Mouse (Mus musculus) splenic B cell, adult 2 months (primary cell): ENCODE results near the gene Asic1.
"Not testable (repeated sequence)": the region's sequence is repeated elsewhere in the genome, so short reads cannot be mapped to it uniquely, and the experiment has no call there.

Source experiments
- DNase-seq: peaks from one replicate; pipeline ENCODE4 v3.0.0-alpha.2; 2011; ENCODE audit warnings: low read depth, low spot score
- H3K27me3 ChIP-seq: 2 replicates; pipeline ENCODE4 v1.6.1; 2012; ENCODE audit warnings: mild to moderate bottlenecking, low read length, moderate library complexity, mixed read lengths; ENCODE audit not compliant: control insufficient read depth, poor library complexity, insufficient read depth, severe bottlenecking
- H3K36me3 ChIP-seq: 2 replicates; pipeline ENCODE4 v1.6.1; 2012; ENCODE audit warnings: mild to moderate bottlenecking, low read length, moderate library complexity, mixed read lengths; ENCODE audit not compliant: control insufficient read depth, poor library complexity, insufficient read depth, severe bottlenecking

The Asic1 gene

DNA sequence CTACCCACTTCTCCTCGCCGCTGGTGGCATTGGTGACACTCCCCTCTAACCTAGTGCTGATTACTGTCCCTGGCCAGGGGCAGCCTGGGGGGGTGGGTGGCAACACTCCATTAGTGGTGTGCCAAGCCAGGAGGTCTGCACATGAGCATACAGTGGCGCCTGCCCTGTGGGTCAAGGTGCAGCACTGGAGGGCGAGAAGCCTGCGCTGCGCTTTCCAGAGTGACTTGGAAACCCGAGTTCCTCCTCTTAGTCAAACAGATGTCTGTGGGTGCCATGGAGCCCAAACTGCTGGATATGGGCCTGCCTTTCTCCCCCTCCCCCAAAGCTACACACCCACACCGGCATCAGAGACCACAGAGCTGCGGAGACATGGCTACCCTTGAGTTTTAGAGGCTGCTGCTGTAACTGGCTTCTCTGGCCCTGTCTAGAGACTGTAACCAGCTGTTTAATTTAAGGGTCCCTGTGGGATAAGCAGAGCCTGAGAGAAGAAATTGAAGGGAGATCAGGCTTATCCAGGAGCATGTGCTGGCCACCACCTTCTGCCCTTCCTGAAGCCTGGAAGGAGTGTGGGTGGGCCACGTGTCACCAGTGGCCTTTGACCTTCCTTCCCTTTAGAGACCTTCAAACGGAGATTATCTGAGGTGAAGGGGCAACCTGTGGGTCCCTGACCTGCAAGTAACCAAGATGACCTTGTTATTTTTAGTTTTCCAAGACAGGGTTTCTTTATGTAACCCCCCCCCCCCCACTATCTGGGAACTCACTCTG, 46.0 kb downstream of the Asic1 start:
- H3K36me3 ChIP-seq: peaks cover 8% of the 10 kb centered on the region
- no peak for DNase-seq
- H3K27me3 ChIP-seq: no peaks in the 10 kb centered on the region

DNA sequence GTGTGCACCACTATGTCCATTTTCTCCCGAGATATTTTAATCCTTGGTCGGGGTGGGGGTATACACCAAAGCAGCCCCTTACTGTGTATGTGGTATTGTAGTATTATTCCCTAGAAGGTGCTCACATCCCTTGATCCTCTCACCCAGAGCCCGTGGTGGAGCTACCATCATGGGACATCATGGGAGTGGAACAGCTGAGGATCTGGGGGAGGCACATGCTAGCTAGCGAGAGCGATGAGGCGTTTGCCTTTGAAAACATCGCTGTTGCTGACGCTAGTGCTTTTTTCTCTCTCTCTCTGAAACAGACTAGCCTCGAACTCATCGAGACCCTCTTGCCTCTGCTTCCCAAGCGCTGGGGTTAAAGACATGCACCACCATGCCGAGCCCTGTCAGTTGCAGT, 46.6 kb downstream of the Asic1 start:
- Histone ChIP-seq H3K36me3 (peaks cover 4% of the 10 kb centered on the region; the same call in 1 of the 2 replicates), H3K27me3 (no peaks in the 10 kb centered on the region)
- DNase-seq: no peak

DNA sequence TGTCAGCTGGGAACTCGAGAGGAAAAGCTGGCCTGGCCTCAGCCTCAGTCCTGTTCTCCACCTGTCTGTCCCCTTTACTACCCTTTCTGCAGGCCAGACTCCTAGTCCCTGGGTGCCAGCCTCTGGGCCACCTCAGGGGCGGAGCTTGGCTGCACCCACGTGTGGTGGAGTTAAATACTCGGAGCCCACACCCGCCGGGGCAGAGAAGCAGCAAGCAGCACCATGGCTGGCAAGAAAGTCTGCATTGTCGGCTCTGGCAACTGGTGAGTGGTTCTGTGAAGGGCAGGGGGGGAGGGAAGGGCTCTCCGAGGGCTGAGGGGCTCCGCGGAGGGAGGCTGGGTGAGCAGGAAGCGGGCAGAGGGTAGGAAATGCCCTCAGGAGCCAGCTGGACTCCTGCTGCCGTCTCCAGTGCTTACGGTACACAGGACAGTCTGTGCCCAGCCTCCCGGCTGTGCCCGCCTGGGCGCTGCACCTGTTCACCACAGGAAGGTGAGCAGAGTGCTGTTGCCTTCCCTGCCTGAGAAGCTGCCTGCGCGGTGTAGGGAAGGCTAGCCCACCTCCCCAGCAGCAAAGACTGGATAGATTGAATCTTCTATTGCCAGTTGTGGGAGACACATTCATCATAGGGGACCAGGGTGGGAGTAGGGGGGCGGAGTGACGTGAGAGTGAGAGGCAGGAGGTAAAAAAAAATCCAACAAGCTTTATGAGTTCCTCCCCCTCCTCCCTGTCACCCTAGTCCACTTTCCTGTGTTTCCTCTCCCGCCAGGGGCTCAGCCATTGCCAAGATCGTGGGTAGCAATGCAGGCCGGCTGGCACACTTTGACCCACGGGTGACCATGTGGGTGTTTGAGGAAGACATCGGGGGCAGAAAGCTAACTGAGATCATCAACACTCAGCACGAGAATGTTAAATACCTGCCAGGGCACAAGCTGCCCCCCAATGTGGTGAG, 47.5 kb downstream of the Asic1 start, which contains the start of gene Gpd1:
Gene Gpd1, plus strand, starts transcription at position 130 of the 949 bp plus-strand sequence.
- Histone ChIP-seq H3K27me3 (no peaks in the 10 kb centered on the region), H3K36me3 (peaks cover 2% of the 10 kb centered on the region; the same call in 1 of the 2 replicates)
- no peak for DNase-seq

DNA sequence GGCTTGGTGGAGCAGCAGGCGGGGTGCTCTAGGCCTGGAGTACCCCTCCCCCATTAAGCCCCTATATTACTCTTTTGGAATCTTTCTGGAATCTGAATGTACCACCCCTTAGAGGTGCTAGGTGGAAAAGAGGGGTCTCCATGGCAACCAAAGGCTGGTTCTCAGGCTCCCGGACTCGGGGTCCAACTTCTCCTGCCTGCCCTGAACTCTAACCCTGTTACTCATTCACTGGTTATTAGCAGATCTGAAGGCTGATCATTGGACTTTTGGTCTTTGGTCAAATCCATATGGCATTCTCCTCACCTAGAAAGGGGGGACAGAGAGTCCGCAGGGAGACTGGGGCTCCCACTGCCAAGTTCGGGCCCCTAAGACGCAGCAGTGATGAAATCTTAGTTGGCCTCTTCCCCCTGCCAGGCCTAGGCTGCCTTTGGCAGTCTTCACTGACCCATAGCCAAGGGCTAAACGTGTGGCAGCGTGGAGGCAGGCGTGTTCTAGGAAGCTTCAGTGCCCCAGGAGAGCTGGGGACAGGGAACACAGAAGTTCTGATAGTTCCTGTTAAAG, 48.4 kb downstream of the Asic1 start:
- DNase-seq: no peak
- Histone ChIP-seq H3K36me3 (no peaks in the 10 kb centered on the region), H3K27me3 (no peaks in the 10 kb centered on the region)

DNA sequence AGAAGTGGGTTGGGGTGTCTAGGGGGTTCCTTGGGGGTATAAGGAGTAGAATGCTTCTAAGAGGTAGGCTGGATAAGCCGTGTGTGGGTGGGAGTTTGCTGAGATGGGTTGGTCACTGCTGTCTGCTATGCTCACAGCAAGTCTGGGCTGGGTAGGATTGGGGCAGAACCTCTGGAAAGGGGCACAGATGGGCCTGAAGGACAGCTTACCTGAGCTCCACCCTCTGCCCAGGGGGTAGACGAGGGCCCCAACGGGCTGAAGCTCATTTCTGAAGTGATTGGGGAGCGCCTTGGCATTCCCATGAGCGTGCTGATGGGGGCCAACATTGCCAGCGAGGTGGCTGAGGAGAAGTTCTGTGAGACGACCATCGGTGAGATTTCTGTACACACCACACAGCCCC, 49.7 kb downstream of the Asic1 start:
- Histone ChIP-seq H3K27me3 (no peaks in the 10 kb centered on the region), H3K36me3 (no peaks in the 10 kb centered on the region)
- no peak for DNase-seq

DNA sequence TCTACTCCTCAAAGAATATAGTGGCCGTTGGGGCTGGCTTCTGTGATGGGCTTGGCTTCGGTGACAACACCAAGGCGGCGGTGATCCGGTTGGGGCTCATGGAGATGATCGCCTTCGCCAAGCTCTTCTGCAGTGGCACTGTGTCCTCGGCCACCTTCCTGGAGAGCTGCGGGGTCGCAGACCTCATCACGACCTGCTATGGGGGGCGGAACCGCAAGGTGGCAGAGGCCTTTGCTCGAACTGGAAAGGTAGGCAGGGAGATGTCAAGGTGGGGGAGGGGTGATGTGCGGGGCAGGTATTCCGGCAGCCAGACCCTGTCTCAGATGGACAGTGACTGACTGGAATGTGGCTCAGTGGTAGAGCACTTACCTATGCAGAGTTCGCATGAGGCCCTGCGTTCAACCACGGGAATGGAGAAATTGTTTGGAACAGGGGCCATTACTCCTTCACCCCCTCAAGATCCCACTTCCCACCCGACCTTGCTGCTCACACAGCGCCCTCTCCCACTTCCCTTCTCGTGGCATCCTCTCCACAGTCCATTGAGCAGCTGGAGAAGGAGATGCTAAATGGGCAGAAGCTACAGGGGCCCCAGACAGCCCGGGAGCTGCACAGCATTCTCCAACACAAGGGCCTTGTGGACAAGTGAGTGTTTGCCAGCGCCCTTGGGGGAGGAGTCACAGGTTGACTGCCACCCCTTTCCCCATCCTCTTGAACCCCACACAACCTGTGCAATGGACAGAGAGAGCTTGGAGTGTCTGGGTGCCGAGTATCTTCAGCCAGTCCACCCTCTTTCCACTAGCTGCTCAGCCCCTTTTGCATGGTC, 52.0 kb downstream of the Asic1 start:
- Histone ChIP-seq H3K27me3 (no peaks in the 10 kb centered on the region), H3K36me3 (no peaks in the 10 kb centered on the region)
- no peak for DNase-seq

DNA sequence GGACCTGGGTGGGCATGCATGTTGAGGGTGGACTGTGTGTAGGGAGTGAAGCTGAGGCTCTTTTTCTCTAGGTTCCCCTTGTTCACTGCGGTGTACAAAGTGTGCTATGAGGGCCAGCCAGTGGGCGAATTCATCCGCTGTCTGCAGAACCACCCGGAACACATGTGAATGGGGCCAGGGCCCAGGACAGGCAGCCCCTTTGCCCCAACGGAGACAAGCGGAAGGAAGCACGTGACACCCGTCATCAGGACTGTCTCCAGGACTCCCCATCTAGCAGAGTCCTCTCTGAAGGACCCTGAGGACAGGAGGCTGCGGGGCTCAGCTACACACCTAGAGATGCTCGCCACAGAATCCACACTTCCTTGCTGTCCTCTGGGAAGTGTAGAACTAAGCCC, 52.9 kb downstream of the Asic1 start:
- Histone ChIP-seq H3K27me3 (no peaks in the 10 kb centered on the region), H3K36me3 (peaks cover 4% of the 10 kb centered on the region; the same call in 1 of the 2 replicates)
- DNase-seq: peak; percentile 18

DNA sequence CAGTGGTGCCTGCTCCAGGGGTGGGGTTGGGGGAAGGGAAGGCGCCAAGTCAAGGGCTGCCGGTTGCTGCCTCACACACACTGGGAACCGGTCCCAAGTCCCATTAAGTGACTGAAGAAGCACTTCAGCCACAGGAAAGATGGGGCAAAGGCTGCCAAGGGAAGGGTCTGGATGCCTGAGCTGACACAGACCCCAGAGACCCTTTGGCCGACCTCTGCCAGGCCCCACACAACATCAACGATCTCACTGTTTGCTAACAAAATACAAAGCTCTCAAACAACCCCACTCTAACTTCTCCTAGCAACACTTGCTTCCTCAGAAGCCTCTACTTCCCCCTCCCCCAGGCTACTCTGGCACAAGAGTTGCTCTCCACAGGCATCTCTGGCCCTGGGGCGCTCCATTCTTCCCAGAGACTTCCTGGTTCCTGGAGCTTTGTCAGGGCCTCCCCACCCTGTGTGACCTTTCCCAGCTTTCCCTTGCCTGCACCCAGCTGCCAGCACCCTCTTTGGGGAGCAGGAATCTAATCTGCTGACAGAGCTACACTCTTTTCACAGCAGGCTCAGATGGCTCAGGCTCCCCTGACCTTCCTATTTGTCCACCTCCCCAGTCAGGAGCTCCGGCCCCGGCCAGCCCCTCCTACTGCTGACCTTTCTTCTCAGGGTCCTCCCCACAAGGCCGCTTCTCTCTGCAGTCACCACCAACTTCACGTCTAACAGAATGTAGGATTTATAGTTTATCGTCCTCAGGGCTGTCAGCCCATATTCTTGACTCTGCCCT, 53.5 kb downstream of the Asic1 start:
- no peak for DNase-seq
- Histone ChIP-seq H3K27me3 (no peaks in the 10 kb centered on the region), H3K36me3 (peaks cover 5% of the 10 kb centered on the region; the same call in 1 of the 2 replicates)

DNA sequence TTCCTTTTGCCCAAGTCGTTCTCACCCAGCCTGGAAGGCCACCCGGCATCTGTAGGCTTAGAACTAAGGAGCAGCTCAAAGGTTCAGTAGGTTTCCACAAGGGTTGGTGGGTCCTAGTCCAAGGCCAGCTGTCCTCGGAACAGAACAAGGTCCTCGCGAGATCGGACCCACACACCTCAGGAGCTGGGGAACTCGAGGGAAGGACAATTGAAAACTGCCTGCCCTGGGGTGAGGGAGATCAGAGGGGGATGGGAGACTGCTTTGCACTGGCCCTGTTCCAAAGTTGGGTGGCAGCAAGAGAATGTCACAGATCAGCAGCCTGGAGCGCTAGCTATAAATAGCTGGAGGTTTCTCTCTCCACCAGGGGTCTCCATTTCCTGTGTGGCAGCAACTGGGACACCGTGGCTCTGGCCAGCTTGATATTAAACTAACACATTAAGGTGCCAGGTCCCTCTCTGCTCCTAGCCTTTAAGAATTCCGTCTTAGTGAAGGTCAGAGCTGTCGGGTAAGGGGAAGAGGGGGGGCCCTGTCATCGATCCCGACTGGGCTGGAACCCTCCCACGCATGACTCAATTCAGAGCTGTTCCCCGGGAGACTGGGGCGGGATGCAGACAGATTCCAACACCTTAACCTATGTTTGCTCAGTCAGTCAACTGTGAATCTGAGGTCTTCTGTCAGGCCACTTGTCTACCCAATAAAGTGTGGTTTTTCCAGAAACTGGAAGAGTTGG, 54.3 kb downstream of the Asic1 start:
- peak; percentile 56 for DNase-seq

DNA sequence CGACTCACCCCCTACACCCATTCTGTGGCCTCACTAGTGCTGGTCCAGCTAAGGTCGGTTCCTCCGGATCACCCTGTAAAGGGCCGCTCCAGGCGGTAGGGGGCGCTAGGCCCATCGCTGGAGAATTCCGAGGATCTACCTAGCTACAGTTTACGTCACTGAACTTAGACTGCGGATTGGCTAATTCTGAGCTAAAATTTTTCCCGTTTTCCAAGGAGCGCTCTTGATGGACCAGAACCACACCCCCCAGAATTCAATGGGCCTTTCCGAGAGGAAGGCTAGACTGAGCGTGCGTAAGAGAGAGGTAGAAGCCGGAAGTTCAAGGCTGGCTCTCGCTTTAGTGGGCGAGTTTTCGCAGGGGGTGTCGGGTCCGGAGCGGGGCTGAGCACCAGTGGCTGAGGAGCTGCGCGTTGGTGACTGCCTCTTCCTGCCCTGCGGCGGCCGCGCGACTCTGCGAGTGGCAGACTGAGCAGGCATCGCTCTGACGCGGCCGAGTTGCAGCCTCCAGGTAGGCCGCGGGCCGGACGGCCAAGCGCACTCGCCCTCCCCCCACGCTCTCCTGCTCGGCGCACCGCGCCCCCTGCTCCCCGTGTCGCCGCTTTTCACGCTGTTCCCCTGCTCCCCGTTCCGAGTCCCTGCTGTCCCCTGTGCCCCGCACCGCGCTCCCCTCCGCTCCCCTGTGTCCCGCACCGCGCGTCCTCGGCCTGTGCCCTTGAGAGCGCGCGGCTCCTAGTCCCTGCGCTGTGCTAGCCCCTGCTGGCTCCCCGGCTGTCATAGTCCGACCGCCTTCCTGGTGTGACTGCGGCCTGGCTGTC, 55.4 kb downstream of the Asic1 start, which contains the start of gene Cox14:
Gene Cox14, plus strand, starts transcription at position 278 of the 815 bp plus-strand sequence.
- Histone ChIP-seq H3K36me3 (peaks cover 8% of the 10 kb centered on the region; the same call in 1 of the 2 replicates), H3K27me3 (no peaks in the 10 kb centered on the region)
- DNase-seq: peak; percentile 97

More for the DNA sequence above, 54.3 kb downstream of the Asic1 start:
- H3K27me3 ChIP-seq: no peaks in the 10 kb centered on the region
- H3K36me3 ChIP-seq: peaks cover 8% of the 10 kb centered on the region; the same call in 1 of the 2 replicates

DNA sequence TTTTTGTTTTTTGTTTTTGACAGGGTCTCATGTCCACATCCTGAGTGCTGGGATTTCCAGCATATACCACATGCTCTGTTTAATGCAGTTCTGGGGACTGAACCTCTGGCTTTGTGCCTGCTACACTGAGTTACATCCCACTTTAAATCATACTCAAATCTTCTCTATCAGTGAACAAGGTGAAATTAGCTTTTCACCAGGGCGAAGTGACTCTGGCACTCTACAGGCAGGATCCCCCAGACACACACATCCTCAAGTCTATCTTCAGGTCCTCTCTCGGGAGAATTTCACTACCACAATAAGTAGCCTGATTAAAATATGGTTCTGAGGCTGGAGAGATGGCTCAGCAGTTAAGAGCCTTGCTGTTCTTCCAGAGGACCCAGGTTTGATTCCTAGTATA, 56.4 kb downstream of the Asic1 start:
- DNase-seq: no peak
- Histone ChIP-seq H3K27me3 (no peaks in the 10 kb centered on the region), H3K36me3 (peaks cover 8% of the 10 kb centered on the region; the same call in 1 of the 2 replicates)

DNA sequence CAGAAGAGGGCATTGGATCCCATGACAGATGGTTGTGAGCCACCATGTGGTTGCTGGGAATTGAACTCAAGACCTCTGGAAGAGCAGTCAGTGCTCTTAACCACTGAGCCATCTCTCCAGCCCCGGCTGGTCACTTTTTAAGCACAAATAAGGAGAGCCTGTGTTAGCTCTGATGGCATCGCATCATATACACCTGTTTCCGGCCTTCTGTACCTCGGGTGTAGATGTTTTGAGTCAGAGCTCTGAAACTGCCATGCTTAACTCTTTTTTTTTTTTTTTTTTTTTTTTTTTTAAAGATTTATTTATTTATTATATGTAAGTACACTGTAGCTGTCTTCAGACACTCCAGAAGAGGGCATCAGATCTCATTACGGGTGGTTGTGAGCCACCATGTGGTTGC, 56.9 kb downstream of the Asic1 start:
- not testable (repeated sequence) for DNase-seq, H3K36me3 ChIP-seq, H3K27me3 ChIP-seq
